Mouse (Mus musculus) stomach, postnatal 0 days (tissue): ENCODE data around the gene Fgfr2.

ENCODE experiments used
- CTCF ChIP-seq: IDR thresholded peaks from 2 replicates; pipeline ENCODE4 v1.5.1; 2016; ENCODE audit warnings: antibody characterized with exemption, low read depth, mild to moderate bottlenecking, moderate library complexity
- EP300 ChIP-seq: optimal IDR thresholded peaks from 2 replicates; pipeline ENCODE3; 2016; ENCODE audit warnings: antibody characterized with exemption

DNA sequence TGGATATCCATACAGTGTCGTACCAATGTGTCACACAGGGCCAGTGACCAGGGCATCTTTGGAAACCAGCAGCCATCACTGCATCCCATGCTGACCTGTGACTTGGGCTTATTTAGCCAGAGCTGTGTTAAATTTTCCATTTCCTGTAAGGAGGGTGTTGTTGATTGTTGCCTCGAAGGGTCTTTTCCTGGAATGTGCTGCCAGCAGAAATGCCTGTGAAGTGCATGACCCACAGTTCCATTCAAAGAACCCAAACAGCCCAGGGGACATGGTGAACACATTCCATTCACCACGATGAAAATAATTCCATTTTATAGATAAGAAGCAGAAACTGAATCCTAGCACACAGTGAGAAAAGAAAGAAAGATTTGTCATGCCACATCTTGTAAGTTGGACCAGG lies 764.9 kb downstream of the Fgfr2 start:
- TF ChIP-seq CTCF (no peak), EP300 (no peak)
